Mouse (Mus musculus): ENCODE results near the gene Sdhc. TPM values are rescaled to one million over a fixed set of nuclear protein-coding genes. Genes with fewer than 3 reads are reported as not detected.

Gene Sdhc
- polyA plus RNA-seq (2017; shearing (Covaris generic)), result 100 to 1,000 TPM; 158 to 161 TPM

DNA sequence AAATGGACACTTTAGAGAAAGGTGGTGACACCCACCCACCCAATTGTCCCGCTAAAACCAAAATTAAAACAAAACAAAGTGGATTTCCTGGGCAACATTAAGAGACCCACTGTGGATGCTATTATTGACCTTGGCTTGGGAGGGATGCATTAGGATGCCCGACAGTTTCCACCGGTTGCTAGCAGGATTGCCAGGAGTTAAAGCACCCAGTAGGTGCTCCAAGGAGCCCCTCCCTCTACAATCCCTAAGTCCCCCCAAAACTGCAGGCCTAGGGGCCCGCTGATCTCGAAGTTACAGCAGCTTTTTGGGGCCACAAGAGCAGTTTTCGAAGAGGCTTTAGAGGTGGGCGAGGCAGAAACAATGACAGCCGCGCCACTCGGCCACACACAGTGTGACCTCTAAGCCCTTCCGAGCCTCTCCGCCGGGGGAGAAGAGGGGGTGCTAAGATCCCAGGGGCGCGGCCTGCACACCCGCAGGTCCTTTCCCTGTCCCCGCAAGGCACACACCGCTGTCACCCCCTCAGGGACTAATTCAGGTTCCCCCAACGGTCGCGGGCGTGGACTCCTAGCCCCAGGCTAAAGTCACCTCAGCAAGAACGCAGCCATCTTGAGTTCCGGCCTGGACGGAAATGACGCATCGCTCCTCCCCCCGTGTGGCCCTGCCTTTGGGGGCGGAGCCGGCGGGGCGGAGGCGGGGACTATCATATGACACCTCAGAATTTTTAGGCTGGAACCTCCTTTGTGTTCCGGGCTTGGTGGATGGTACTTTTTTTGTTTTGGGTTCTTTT, at the start of gene Sdhc, which contains the start of gene Mpz:
TSS of gene Sdhc (minus strand) at position 630 of the 787 bp plus-strand sequence.
TSS of gene Mpz (plus strand) at position 738 of the 787 bp plus-strand sequence.

DNA sequence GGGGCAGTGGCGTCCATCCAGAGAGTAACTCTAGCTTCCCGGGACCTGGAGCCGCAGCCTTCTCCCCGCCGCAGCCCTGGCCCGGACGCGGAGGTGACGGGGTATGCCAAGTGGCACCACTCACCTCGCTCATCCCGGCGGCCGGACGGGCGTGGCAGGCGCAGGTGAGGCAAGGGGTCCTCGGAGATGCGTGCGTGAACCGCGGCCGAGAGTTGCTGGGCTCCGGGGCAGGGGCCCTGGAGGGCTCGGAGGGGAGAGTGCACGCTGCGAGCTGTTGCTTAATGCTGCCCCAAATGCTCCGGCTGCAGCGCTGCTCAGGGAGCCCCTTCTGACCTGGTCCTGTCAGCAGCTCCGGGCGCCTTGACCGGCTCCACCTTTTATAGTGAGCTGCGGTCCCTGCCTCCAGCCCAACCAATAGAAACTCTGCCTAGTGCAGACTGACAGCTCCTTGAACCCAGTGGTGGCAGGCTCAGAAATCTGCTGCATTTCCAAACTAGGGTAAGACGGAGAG, 45.5 kb upstream of the Sdhc start, which contains the start of gene Pcp4l1:
TSS of gene Pcp4l1 (minus strand) at position 382 of the 511 bp plus-strand sequence.

DNA sequence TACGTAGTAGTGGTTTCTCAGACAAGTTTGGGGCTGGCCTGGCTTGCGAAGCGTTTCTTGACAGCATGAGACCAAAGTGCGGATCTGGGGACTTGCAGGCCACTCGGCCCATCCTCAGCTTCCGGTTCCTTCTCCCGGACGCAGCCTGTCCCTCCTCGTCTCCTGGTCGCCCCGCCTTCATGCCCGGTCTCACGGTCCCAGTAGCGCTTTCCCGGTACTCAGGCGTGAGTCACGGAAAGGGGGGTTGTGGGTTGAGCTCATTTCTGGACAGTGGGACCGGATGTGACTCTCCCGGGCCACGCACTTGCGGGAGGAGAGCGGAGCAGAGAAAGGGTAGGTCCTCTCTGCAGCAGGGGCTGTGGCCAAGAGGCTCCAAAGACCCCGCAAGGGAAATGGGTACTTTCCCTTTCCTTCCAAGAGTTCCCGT, 36.5 kb downstream of the Sdhc start, which contains the start of gene Cfap126:
TSS of gene Cfap126 (plus strand) at position 46 of the 427 bp plus-strand sequence.

Other genes with a start within 250 kb of the Sdhc start
- gene Fcrlb, start 237.7 kb downstream of the Sdhc start, polyA plus RNA-seq (2017; shearing (Covaris generic)), result under 1 TPM in 1 of 2 experiments, not detected in 1; 0.49 TPM
- gene Fcrla, start 223.0 kb downstream of the Sdhc start, polyA plus RNA-seq (2017; shearing (Covaris generic)), result 1 to 10 TPM in 1 of 2 experiments, under 1 TPM in 1; 0.49 to 1.1 TPM
- gene Fcgr2b, start 174.1 kb downstream of the Sdhc start, polyA plus RNA-seq (2017; shearing (Covaris generic)), result 10 to 100 TPM in 1 of 2 experiments, under 1 TPM in 1; 0.27 to 11.4 TPM
- 1 to 10 TPM in 1 of 2 experiments, under 1 TPM in 1; 0.60 to 5.1 TPM for gene Fcgr4, start 131.7 kb downstream of the Sdhc start, polyA plus RNA-seq (2017; shearing (Covaris generic))
- 10 to 100 TPM in 1 of 2 experiments, 1 to 10 TPM in 1; 2.9 to 14.3 TPM for gene Fcgr3, start 85.7 kb downstream of the Sdhc start, polyA plus RNA-seq (2017; shearing (Covaris generic))
- gene Cfap126, start 36.7 kb downstream of the Sdhc start, polyA plus RNA-seq (2017; shearing (Covaris generic)), result under 1 TPM; 0.44 to 0.68 TPM
- gene Mpz, start 108 bp upstream of the Sdhc start, polyA plus RNA-seq (2017; shearing (Covaris generic)), result under 1 TPM in 1 of 2 experiments, not detected in 1; 0.14 TPM
- not detected for gene Pcp4l1, start 45.7 kb upstream of the Sdhc start, polyA plus RNA-seq (2017; shearing (Covaris generic))
- gene Nr1i3, start 63.4 kb upstream of the Sdhc start, polyA plus RNA-seq (2017; shearing (Covaris generic)), result under 1 TPM; 0.27 to 0.52 TPM
- gene Tomm40l, start 71.9 kb upstream of the Sdhc start, polyA plus RNA-seq (2017; shearing (Covaris generic)), result 10 to 100 TPM; 23.6 to 25.1 TPM
- under 1 TPM in 1 of 2 experiments, not detected in 1; 0.62 TPM for gene Apoa2, start 74.5 kb upstream of the Sdhc start, polyA plus RNA-seq (2017; shearing (Covaris generic))
- 10 to 100 TPM in 1 of 2 experiments, 1 to 10 TPM in 1; 5.3 to 42.6 TPM for gene Fcer1g, start 83.8 kb upstream of the Sdhc start, polyA plus RNA-seq (2017; shearing (Covaris generic))
- under 1 TPM in 1 of 2 experiments, not detected in 1; 0.38 TPM for gene Adamts4, start 99.8 kb upstream of the Sdhc start, polyA plus RNA-seq (2017; shearing (Covaris generic))
- 100 to 1,000 TPM; 200 to 203 TPM for gene Ndufs2, start 100.8 kb upstream of the Sdhc start, polyA plus RNA-seq (2017; shearing (Covaris generic))
- gene B4galt3, start 119.7 kb upstream of the Sdhc start, polyA plus RNA-seq (2017; shearing (Covaris generic)), result 10 to 100 TPM; 22.5 to 36.5 TPM
- 10 to 100 TPM; 45.2 to 55.2 TPM for gene Ppox, start 130.6 kb upstream of the Sdhc start, polyA plus RNA-seq (2017; shearing (Covaris generic))
- 10 to 100 TPM; 40.8 to 46.2 TPM for gene Usp21, start 137.4 kb upstream of the Sdhc start, polyA plus RNA-seq (2017; shearing (Covaris generic))
- gene Ufc1, start 144.4 kb upstream of the Sdhc start, polyA plus RNA-seq (2017; shearing (Covaris generic)), result 10 to 100 TPM; 76.4 to 80.7 TPM
- gene Dedd, start 178.5 kb upstream of the Sdhc start, polyA plus RNA-seq (2017; shearing (Covaris generic)), result 10 to 100 TPM; 40.2 to 44.0 TPM
- 10 to 100 TPM; 36.3 to 41.8 TPM for gene Nit1, start 195.0 kb upstream of the Sdhc start, polyA plus RNA-seq (2017; shearing (Covaris generic))
- 10 to 100 TPM; 65.0 to 93.5 TPM for gene Pfdn2, start 195.1 kb upstream of the Sdhc start, polyA plus RNA-seq (2017; shearing (Covaris generic))
- under 1 TPM in 1 of 2 experiments, not detected in 1; 0.58 TPM for gene Klhdc9, start 210.2 kb upstream of the Sdhc start, polyA plus RNA-seq (2017; shearing (Covaris generic))
- gene Nectin4, start 219.5 kb upstream of the Sdhc start, polyA plus RNA-seq (2017; shearing (Covaris generic)), result under 1 TPM; 0.08 to 0.23 TPM
- gene Arhgap30, start 238.4 kb upstream of the Sdhc start, polyA plus RNA-seq (2017; shearing (Covaris generic)), result 100 to 1,000 TPM; 122 to 173 TPM

Data from activated CD4-positive, CD25-positive, alpha-beta regulatory T cell (primary cell).